Mouse (Mus musculus): Measurements from ENCODE around the gene Lsm7. TPM values are rescaled to one million over a fixed set of nuclear protein-coding genes. Genes with fewer than 3 reads are reported as not detected.
"Not testable (repeated sequence)": the region's sequence is repeated elsewhere in the genome, so short reads cannot be mapped to it uniquely, and the experiment has no call there.

Gene Lsm7
- total and polyA plus RNA-seq, 3 experiments: 198 to 411 (median 374) TPM

- H3K9me3 ChIP-seq (replicated peaks; ENCODE audit: low read length); H3K79me2 ChIP-seq (replicated peaks; ENCODE audit: control insufficient read depth, extremely low read depth, insufficient read depth, poor library complexity, severe bottlenecking); H3K9ac ChIP-seq (ENCODE audit: insufficient read depth, low read depth); H3K36me3 ChIP-seq (replicated peaks in 1 of 2; ENCODE audit: control insufficient read depth in 1 of 2, insufficient read depth in 1 of 2, low read length in 1 of 2); in situ Hi-C loops (cut with MboI; ENCODE audit: low pct_ligation_motif_present, low pct_unique_long_range_greater_than_20kb, low sequenced_read_pairs); H3K27me3 ChIP-seq (replicated peaks); H3K27ac ChIP-seq (ENCODE audit: insufficient read depth, low read depth); H3K4me2 ChIP-seq (ENCODE audit: insufficient read depth, low read depth, poor library complexity, severe bottlenecking); H3K4me3 ChIP-seq (replicated peaks in 1 of 3; ENCODE audit: low read depth in 2 of 3, low read length in 2 of 3, poor library complexity in 1 of 3); DNase-seq (ENCODE audit: extremely low read depth); dilution Hi-C loops (cut with MboI; ENCODE audit: extremely low pct_ligation_motif_present, extremely low pct_unique_long_range_greater_than_20kb, low sequenced_read_pairs): not testable (repeated sequence)
- TF ChIP-seq ZNF384 (IDR thresholded peaks at IDR 0.05; ENCODE audit: low read depth, low read length) (0 out of 2 replicates have a peak, but pooled peaks have one; percentile 18), MYC (IDR thresholded peaks at IDR 0.05; ENCODE audit: low read depth, low read length) (peak; percentile 51; the same call in 1 of the 2 replicates), CTCF (conservative IDR thresholded peaks at IDR 0.05 in 1 of 2, IDR thresholded peaks at IDR 0.05 in 1 of 2; ENCODE audit: low read depth in 2 of 2, low read length in 2 of 2) (peak in 1 of 2 experiments; percentile 36; a peak in 2 of 4 replicates)
- peaks cover 3 to 12% of the 10 kb centered on the region in 2 experiments for H3K4me1 ChIP-seq (ENCODE audit: control insufficient read depth in 1 of 2, insufficient read depth in 2 of 2)
Measured at GRCm38 (mm10) chr10:80817955-80818354, 37.1 kb downstream of the Lsm7 start.

GRCm38 (mm10) chr10:80817164-80817563 is 37.8 kb downstream of the Lsm7 start:
- Histone ChIP-seq H3K79me2 (replicated peaks; ENCODE audit: control insufficient read depth, extremely low read depth, insufficient read depth, poor library complexity, severe bottlenecking) (no peaks in the 10 kb centered on the region), H3K9ac (ENCODE audit: insufficient read depth, low read depth) (no peak overlapping the region), H3K9me3 (replicated peaks; ENCODE audit: low read length) (no peaks in the 10 kb centered on the region), H3K36me3 (replicated peaks in 1 of 2; ENCODE audit: control insufficient read depth in 1 of 2, insufficient read depth in 1 of 2, low read length in 1 of 2) (no peaks in the 10 kb centered on the region), H3K4me1 (ENCODE audit: control insufficient read depth in 1 of 2, insufficient read depth in 2 of 2) (peaks cover 8 to 16% of the 10 kb centered on the region in 2 experiments), H3K27me3 (replicated peaks) (no peaks in the 10 kb centered on the region), H3K27ac (ENCODE audit: insufficient read depth, low read depth) (no peak overlapping the region), H3K4me3 (replicated peaks in 1 of 3; ENCODE audit: low read depth in 2 of 3, low read length in 2 of 3, poor library complexity in 1 of 3) (no peak overlapping the region), H3K4me2 (ENCODE audit: insufficient read depth, low read depth, poor library complexity, severe bottlenecking) (no peak overlapping the region)
- in situ Hi-C loops (cut with MboI; ENCODE audit: low pct_ligation_motif_present, low pct_unique_long_range_greater_than_20kb, low sequenced_read_pairs): no loop called here
- dilution Hi-C loops (cut with MboI; ENCODE audit: extremely low pct_ligation_motif_present, extremely low pct_unique_long_range_greater_than_20kb, low sequenced_read_pairs): no loop called here
- TF ChIP-seq USF2 (conservative IDR thresholded peaks at IDR 0.05; ENCODE audit: low read depth, low read length): no peak
- TF ChIP-seq NELFE (IDR thresholded peaks at IDR 0.05; ENCODE audit: low read depth, low read length): no peak
- no peak for TF ChIP-seq SMC3 (IDR thresholded peaks at IDR 0.05; ENCODE audit: low read depth, low read length)
- TF ChIP-seq CHD2 (IDR thresholded peaks at IDR 0.05; ENCODE audit: low read length): no peak
- TF ChIP-seq ELF1 (IDR thresholded peaks at IDR 0.05; ENCODE audit: low read depth, low read length): no peak
- no peak for TF ChIP-seq TBP (conservative IDR thresholded peaks at IDR 0.05; ENCODE audit: low read depth, low read length)
- TF ChIP-seq CTCF (conservative IDR thresholded peaks at IDR 0.05 in 1 of 2, IDR thresholded peaks at IDR 0.05 in 1 of 2; ENCODE audit: low read depth in 2 of 2, low read length in 2 of 2): no peak
- TF ChIP-seq SIN3A (IDR thresholded peaks at IDR 0.05; ENCODE audit: low read length): no peak
- TF ChIP-seq PAX5 (IDR thresholded peaks at IDR 0.05; ENCODE audit: low read length): no peak
- TF ChIP-seq GABPA (IDR thresholded peaks at IDR 0.05; ENCODE audit: insufficient replicate concordance, low read depth, low read length): no peak
- TF ChIP-seq RCOR1 (conservative IDR thresholded peaks at IDR 0.05; ENCODE audit: low read depth, low read length): no peak
- TF ChIP-seq ZC3H11A (IDR thresholded peaks at IDR 0.05; ENCODE audit: low read depth, low read length): no peak
- TF ChIP-seq MXI1 (IDR thresholded peaks at IDR 0.05; ENCODE audit: low read depth, low read length): no peak
- TF ChIP-seq ZMIZ1 (IDR thresholded peaks at IDR 0.05; ENCODE audit: low read depth, low read length): no peak
- TF ChIP-seq CHD1 (IDR thresholded peaks at IDR 0.05; ENCODE audit: low read depth, low read length): no peak
- TF ChIP-seq ZNF384 (IDR thresholded peaks at IDR 0.05; ENCODE audit: low read depth, low read length): no peak
- no peak for TF ChIP-seq JUND (conservative IDR thresholded peaks at IDR 0.05; ENCODE audit: low read depth, low read length)
- no peak for DNase-seq (ENCODE audit: extremely low read depth)

- in situ Hi-C loops (cut with MboI; ENCODE audit: low pct_ligation_motif_present, low pct_unique_long_range_greater_than_20kb, low sequenced_read_pairs): not testable (repeated sequence)
Measured at GRCm38 (mm10) chr10:80816303-80816702, 38.7 kb downstream of the Lsm7 start.

More at GRCm38 (mm10) chr10:80816303-80816702, 38.7 kb downstream of the Lsm7 start:
- H3K79me2 ChIP-seq (replicated peaks; ENCODE audit: control insufficient read depth, extremely low read depth, insufficient read depth, poor library complexity, severe bottlenecking); H3K27ac ChIP-seq (ENCODE audit: insufficient read depth, low read depth); H3K9ac ChIP-seq (ENCODE audit: insufficient read depth, low read depth); H3K36me3 ChIP-seq (replicated peaks in 1 of 2; ENCODE audit: control insufficient read depth in 1 of 2, insufficient read depth in 1 of 2, low read length in 1 of 2); dilution Hi-C loops (cut with MboI; ENCODE audit: extremely low pct_ligation_motif_present, extremely low pct_unique_long_range_greater_than_20kb, low sequenced_read_pairs); H3K4me3 ChIP-seq (replicated peaks in 1 of 3; ENCODE audit: low read depth in 2 of 3, low read length in 2 of 3, poor library complexity in 1 of 3); H3K9me3 ChIP-seq (replicated peaks; ENCODE audit: low read length); H3K4me2 ChIP-seq (ENCODE audit: insufficient read depth, low read depth, poor library complexity, severe bottlenecking); H3K27me3 ChIP-seq (replicated peaks); DNase-seq (ENCODE audit: extremely low read depth): not testable (repeated sequence)
- H3K4me1 ChIP-seq (ENCODE audit: control insufficient read depth in 1 of 2, insufficient read depth in 2 of 2): peaks cover 10 to 17% of the 10 kb centered on the region in 2 experiments

Measured in CH12.LX (cell line).